ENCODE assay signal across 8 mouse cellular contexts in genomic region chr2:116070614-116071425, GRCm38 (mm10). TPM values are rescaled to one million over a fixed set of nuclear protein-coding genes. Genes with fewer than 3 reads are reported as not detected.
DNase-seq lines count a peak whose midpoint lies in the region; ATAC-seq and TF ChIP-seq lines count a peak whose summit lies in the region.

No protein-coding gene starts in this region.

- H3K4me3 ChIP-seq in kidney, postnatal 0 days (replicated peaks; ENCODE audit: low read depth, low read length), result peak overlapping the region; percentile 82
- peak overlapping the region; percentile 75 for H3K4me3 ChIP-seq in forebrain, embryonic 11.5 days (ENCODE audit: low read depth, low read length)
- H3K4me3 ChIP-seq in limb, embryonic 10.5 days, result peak overlapping the region; percentile 77
- H3K4me3 ChIP-seq in olfactory bulb, adult 2 months (ENCODE audit: insufficient read depth, low read depth, low read length), result peak overlapping the region; percentile 42

- TF ChIP-seq CTCF in kidney, postnatal 0 days (IDR thresholded peaks at IDR 0.05; ENCODE audit: low read depth), result no peak
- TF ChIP-seq CTCF in olfactory bulb, adult 2 months (IDR thresholded peaks at IDR 0.05; ENCODE audit: insufficient read depth, low read depth, low read length), result no peak

- peak overlapping the region; percentile 79 for H3K4me2 ChIP-seq in kidney, postnatal 0 days (ENCODE audit: low read length)
- H3K4me2 ChIP-seq in forebrain, embryonic 11.5 days (ENCODE audit: low read depth, low read length, severe bottlenecking), result peak overlapping the region; percentile 82

- H3K36me3 ChIP-seq in kidney, postnatal 0 days (ENCODE audit: insufficient read depth, low read length), result no peaks in the 10 kb centered on the region
- H3K36me3 ChIP-seq in forebrain, embryonic 11.5 days (ENCODE audit: control insufficient read depth, insufficient read depth, low read length), result no peaks in the 10 kb centered on the region
- H3K36me3 ChIP-seq in limb, embryonic 10.5 days, result no peaks in the 10 kb centered on the region

- no peaks in the 10 kb centered on the region for H3K9me3 ChIP-seq in kidney, postnatal 0 days (replicated peaks; ENCODE audit: low read length)
- no peaks in the 10 kb centered on the region for H3K9me3 ChIP-seq in forebrain, embryonic 11.5 days (ENCODE audit: control insufficient read depth, low read length)
- no peaks in the 10 kb centered on the region for H3K9me3 ChIP-seq in limb, embryonic 10.5 days (replicated peaks)

- no peak for TF ChIP-seq POLR2A in olfactory bulb, adult 2 months (IDR thresholded peaks at IDR 0.05; ENCODE audit: insufficient read depth, low read depth, low read length)

- peak overlapping the region; percentile 96 for H3K9ac ChIP-seq in kidney, postnatal 0 days (ENCODE audit: low read depth, low read length)
- peak overlapping the region; percentile 57 for H3K9ac ChIP-seq in forebrain, embryonic 11.5 days (ENCODE audit: low read length)

- H3K27me3 ChIP-seq in kidney, postnatal 0 days (ENCODE audit: insufficient read depth, low read length), result no peaks in the 10 kb centered on the region
- peaks cover 18% of the 10 kb centered on the region for H3K27me3 ChIP-seq in forebrain, embryonic 11.5 days (ENCODE audit: control insufficient read depth, insufficient read depth, low read length)
- H3K27me3 ChIP-seq in limb, embryonic 10.5 days (ENCODE audit: low read depth, poor library complexity, severe bottlenecking), result peaks cover 58% of the 10 kb centered on the region

- no peak for ATAC-seq in kidney, postnatal 0 days (replicated peaks; ENCODE audit: low FRiP score, low read depth)
- ATAC-seq in forebrain, embryonic 11.5 days (replicated peaks; ENCODE audit: low FRiP score), result no peak

- H3K27ac ChIP-seq in kidney, postnatal 0 days, result peak overlapping the region; percentile 97
- H3K27ac ChIP-seq in forebrain, embryonic 11.5 days (ENCODE audit: low read depth, low read length), result no peak overlapping the region
- peak overlapping the region; percentile 93 for H3K27ac ChIP-seq in limb, embryonic 10.5 days
- peak overlapping the region; percentile 81 for H3K27ac ChIP-seq in olfactory bulb, adult 2 months (ENCODE audit: insufficient read depth, low read depth, low read length)

- 0 out of 2 replicates have a peak, but pooled peaks cover 3% of the 10 kb centered on the region for H3K4me1 ChIP-seq in kidney, postnatal 0 days (replicated peaks; ENCODE audit: insufficient read depth, low read length)
- H3K4me1 ChIP-seq in forebrain, embryonic 11.5 days (replicated peaks; ENCODE audit: control insufficient read depth, insufficient read depth, low read length), result peaks cover 20% of the 10 kb centered on the region
- H3K4me1 ChIP-seq in limb, embryonic 10.5 days, result peaks cover 75% of the 10 kb centered on the region
- H3K4me1 ChIP-seq in olfactory bulb, adult 2 months (ENCODE audit: control insufficient read depth, insufficient read depth, low read length), result peaks cover 3% of the 10 kb centered on the region; the same call in 1 of the 2 replicates

- WGBS in kidney, postnatal 0 days, result 9% methylated on average over 10 of the region's 10 CpGs
- WGBS in forebrain, embryonic 11.5 days, result 7% methylated on average over 10 of the region's 10 CpGs
- WGBS in limb, embryonic 10.5 days, result 8% methylated on average over 10 of the region's 10 CpGs
- 7% methylated on average over 10 of the region's 10 CpGs for WGBS in olfactory bulb, adult 2 months

- peak; percentile 50 for DNase-seq in kidney, postnatal 0 days (ENCODE audit: low spot score)
- DNase-seq in kidney, postnatal 25 days, result no peak
- DNase-seq in forebrain, embryonic 11.5 days (ENCODE audit: low spot score), result no peak
- no peak for DNase-seq in limb, embryonic 10.5 days (ENCODE audit: low spot score)
- no peak for DNase-seq in ovary, postnatal 10 days (ENCODE audit: low spot score)
- no peak for DNase-seq in thymus, postnatal 4 days
- DNase-seq in adrenal gland, postnatal 4 days (ENCODE audit: low spot score in 2 of 2), result no peak

RNA-seq across cellular contexts. Expression of gene Meis2, which starts 5.2 kb away (rescaled TPM):
- 52.8 and 60.4 TPM in 2 replicates for polyA plus RNA-seq in kidney, postnatal 0 days (2015; fragmentation: Nextera tagmentation; extraction: Ambion mirVana)
- 75.4 and 77.2 TPM in 2 replicates for polyA plus RNA-seq in forebrain, embryonic 11.5 days (2014; fragmentation: Nextera tagmentation; extraction: Ambion mirVana)
- polyA plus RNA-seq in limb, embryonic 10.5 days (2016; fragmentation: Nextera tagmentation; extraction: Ambion mirVana), result 63.2 and 65.7 TPM in 2 replicates
- polyA plus RNA-seq in olfactory bulb, adult 2 months (2012; ENCODE audit: insufficient read depth, insufficient read length, low replicate concordance, missing spikeins), result 180 and 356 TPM in 2 replicates
- total RNA-seq in adrenal gland, postnatal 4 days (2021), result 100 to 1,000 TPM; 159 to 160 TPM
